Mouse (Mus musculus): ENCODE results near the gene Metrn. TPM values are rescaled to one million over a fixed set of nuclear protein-coding genes. Genes with fewer than 3 reads are reported as not detected.

Gene Metrn
- polyA plus RNA-seq, 1 experiment from 2014 or later, result 3.0 TPM

DNA sequence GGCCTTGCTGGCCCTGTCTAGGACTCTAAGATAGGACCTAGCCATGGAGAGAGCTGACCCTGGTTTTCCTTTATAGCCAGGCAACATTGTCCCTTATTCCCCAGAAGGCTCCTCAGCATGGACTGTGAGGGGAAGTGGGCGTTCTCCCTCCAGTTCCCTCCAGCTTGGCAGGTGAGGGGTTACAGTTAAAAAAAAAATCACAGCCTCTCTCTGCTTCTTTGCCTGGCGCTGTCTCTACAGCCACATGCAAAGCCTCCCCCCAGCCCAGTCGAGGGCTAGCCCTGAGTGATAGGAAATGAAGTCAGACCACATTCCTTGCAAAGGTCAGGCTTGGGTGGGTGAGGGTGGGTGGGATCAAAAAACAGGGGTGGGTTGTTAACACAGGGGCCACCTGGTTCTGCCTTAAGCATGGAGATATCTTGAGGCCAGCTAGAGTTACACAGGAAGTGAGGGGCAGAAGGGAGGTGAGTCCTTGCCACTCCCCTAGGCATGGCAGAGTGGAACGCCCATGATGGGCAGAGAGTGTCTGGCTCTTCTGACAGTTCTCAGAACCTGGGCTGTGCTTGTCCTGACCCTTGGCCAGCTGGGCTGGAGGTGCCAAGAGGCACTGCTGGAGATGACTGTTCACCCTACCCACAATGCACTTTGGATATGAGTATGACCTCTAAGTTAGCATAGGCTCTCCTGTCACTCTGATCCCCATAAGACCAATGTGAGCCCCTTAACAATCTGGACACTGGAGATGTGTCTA is 41.1 kb downstream of the Metrn start:
- Histone ChIP-seq H3K79me2 (ENCODE audit: inconsistent target) (no peaks in the 10 kb centered on the region), H3K36me3 (ENCODE audit: inconsistent target) (no peaks in the 10 kb centered on the region), H3K27ac (no peak overlapping the region), H3K4me3 (ENCODE audit: inconsistent target) (no peak overlapping the region)
- WGBS (ENCODE audit: missing documents), result 37% methylated on average over 4 of the region's 4 CpGs

DNA sequence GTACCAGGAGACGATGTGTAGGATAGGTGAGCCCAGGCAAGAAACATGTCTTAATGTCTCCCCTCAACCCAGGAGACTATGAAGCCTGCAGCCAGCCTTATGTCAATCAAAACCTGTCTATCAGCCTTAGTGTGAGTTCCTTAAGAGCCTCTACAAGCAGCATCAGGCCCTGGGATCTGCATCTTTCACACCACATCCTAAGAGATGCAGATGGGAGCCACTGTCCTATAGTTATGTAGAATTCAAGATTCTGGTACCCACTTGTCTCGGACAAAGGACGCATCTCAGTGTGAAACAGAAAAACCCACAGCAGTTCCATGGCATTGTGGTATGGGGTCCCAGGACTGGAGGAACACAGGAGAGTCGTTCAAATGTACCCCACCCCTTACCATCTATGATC is 41.9 kb downstream of the Metrn start:
- 78% methylated on average over 4 of the region's 4 CpGs for WGBS (ENCODE audit: missing documents)

DNA sequence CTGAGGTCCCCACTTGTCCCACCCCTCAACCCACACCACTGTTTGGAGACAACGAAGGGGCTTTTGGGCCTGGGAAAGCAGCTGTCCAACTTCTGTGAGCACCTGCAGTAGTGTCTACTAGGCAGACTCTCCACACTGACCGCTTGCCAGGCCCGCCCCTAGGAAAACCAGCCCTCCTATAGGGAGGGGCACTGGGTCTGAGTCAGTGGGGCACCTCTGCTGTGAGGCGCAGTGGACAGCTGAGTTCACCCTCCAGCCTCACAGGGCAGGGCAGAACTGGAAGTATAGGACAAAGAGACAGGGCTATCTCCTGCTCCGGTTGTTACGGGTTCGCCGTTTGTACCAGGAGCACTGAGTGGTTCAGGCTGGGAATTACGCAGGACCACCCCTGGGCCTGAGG is 42.7 kb downstream of the Metrn start, which contains the start of gene Msln:
Msln (minus strand) TSS at position 138 of the 400 bp plus-strand sequence.
- WGBS (ENCODE audit: missing documents), result 84% methylated on average over 9 of the region's 9 CpGs
- Histone ChIP-seq H3K79me2 (ENCODE audit: inconsistent target) (no peaks in the 10 kb centered on the region), H3K36me3 (ENCODE audit: inconsistent target) (no peaks in the 10 kb centered on the region), H3K4me3 (ENCODE audit: inconsistent target) (no peak within 1 kb of the TSS), H3K27ac (no peak within 1 kb of the TSS)

More for the DNA sequence above, 41.9 kb downstream of the Metrn start:
- H3K36me3 ChIP-seq (ENCODE audit: inconsistent target), result no peaks in the 10 kb centered on the region
- no peak overlapping the region for H3K27ac ChIP-seq
- H3K79me2 ChIP-seq (ENCODE audit: inconsistent target), result no peaks in the 10 kb centered on the region
- H3K4me3 ChIP-seq (ENCODE audit: inconsistent target), result no peak overlapping the region

DNA sequence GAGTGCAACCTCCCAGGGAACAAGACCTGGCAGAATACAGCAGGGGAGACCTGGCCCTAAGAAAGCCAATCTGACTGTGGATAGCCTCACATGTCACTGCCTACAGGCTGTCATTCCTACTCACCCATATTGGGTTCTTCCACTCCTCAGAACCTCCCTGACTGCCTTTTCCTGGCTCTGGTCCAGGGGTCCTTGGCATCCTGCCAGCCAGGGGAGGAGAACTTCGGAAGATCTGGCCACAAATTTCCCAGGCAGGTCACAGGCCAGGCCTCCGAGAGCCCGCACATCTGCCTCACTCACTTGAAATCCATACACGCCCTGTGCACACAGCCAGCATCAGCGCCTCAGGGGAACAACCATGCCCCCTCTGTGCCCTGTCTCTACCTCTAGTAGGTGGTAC is 45.5 kb downstream of the Metrn start:
- Histone ChIP-seq H3K36me3 (ENCODE audit: inconsistent target) (no peaks in the 10 kb centered on the region), H3K79me2 (ENCODE audit: inconsistent target) (no peaks in the 10 kb centered on the region), H3K27ac (no peak overlapping the region), H3K4me3 (ENCODE audit: inconsistent target) (no peak overlapping the region)
- 40% methylated on average over 5 of the region's 5 CpGs for WGBS (ENCODE audit: missing documents)

DNA sequence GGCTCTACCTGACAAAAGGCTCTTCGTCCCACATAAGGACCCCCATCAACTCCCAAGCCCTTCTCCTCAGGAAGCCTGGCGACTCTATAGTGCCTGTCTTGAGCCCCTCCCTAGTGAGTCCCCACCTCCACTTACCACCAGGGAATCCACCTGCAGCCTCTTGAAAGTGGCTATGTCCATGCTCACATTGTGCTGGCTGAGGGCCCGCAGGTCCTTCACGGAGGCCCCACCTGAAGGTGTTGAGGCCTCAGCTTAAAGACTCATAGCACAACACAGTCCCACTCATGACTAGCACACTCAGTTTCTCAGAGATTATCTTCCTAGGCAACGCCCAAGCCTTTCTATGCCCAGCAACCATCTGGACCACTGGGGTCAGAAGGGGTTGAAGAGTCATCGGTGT is 47.6 kb downstream of the Metrn start:
- Histone ChIP-seq H3K79me2 (ENCODE audit: inconsistent target) (no peaks in the 10 kb centered on the region), H3K4me3 (ENCODE audit: inconsistent target) (no peak overlapping the region), H3K36me3 (ENCODE audit: inconsistent target) (no peaks in the 10 kb centered on the region), H3K27ac (no peak overlapping the region)
- WGBS (ENCODE audit: missing documents), result 79% methylated on average over 6 of the region's 6 CpGs

DNA sequence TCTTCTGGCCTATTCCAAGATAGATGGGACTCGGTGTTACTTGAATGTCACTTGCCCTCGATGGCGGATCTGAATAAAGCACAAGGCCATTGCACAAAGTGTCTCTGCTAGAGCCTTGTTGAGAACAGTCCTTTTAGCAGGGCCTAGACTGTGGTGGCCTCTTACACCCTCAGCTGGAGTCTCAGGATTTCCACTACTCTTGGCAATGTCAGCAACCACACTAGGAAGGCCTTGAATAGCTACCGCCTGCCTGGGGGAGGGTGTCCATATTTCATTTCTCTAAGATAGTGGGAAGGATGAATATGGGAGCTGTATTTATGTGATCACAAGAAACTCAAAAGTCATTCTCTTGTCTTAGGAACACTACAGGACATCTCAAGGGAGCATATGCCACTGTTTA is 48.7 kb downstream of the Metrn start:
- Histone ChIP-seq H3K27ac (no peak overlapping the region), H3K79me2 (ENCODE audit: inconsistent target) (no peaks in the 10 kb centered on the region), H3K36me3 (ENCODE audit: inconsistent target) (no peaks in the 10 kb centered on the region), H3K4me3 (ENCODE audit: inconsistent target) (no peak overlapping the region)
- WGBS (ENCODE audit: missing documents), result 89% methylated on average over 4 of the region's 4 CpGs

DNA sequence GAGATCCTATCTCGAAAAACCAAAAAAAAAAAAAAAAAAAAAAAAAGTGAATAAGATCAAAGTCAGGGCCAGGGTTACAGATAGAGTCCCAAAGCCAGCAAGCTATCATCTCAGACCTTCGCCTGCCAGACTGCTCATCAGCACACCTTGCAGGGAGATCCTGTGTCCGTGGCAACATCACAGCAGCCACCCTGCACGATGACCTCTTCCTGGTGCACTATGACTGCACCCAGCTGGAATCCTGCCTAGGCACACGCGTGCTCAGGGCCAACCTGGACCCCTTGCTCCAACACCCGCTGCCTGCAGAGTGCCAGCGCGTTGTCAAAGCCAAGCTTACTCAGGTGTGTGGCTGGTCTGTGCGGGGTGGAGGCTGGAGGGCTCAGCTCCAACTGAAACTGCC is 52.6 kb downstream of the Metrn start:
- Histone ChIP-seq H3K4me3 (ENCODE audit: inconsistent target) (no peak overlapping the region), H3K36me3 (ENCODE audit: inconsistent target) (no peaks in the 10 kb centered on the region), H3K27ac (no peak overlapping the region), H3K79me2 (ENCODE audit: inconsistent target) (no peaks in the 10 kb centered on the region)
- 91% methylated on average over 9 of the region's 10 CpGs for WGBS (ENCODE audit: missing documents)

DNA sequence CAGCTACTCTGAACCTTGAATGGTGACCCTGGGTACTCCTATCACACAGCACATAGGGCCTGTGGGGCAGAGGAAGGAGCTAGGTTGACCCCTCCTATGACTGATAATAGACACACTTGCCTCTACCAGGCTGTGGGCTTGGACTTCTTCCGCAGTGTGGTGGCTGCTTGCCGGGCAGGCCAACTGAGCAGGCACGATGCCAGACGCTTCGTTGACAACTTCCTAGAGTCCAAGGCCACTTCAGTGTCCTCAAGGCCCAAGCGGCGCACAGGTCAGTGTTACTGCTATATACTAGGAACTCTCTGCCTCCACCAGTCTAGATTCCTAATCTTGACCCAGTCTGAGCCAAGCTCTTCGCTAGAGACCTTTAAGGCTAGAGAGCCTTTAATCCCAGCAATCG is 53.1 kb downstream of the Metrn start:
- WGBS (ENCODE audit: missing documents), result 95% methylated on average over 9 of the region's 9 CpGs
- H3K27ac ChIP-seq, result no peak overlapping the region
- H3K4me3 ChIP-seq (ENCODE audit: inconsistent target), result no peak overlapping the region
- H3K79me2 ChIP-seq (ENCODE audit: inconsistent target), result no peaks in the 10 kb centered on the region
- no peaks in the 10 kb centered on the region for H3K36me3 ChIP-seq (ENCODE audit: inconsistent target)

Other genes with a start within 250 kb of the Metrn start
- gene Sox8, start 226.4 kb downstream of the Metrn start, polyA plus RNA-seq (2018), result not detected in 3 replicates
- gene Lmf1, start 218.1 kb downstream of the Metrn start, polyA plus RNA-seq (2018), result 13.4 to 17.2 TPM (median 16.4 TPM) in 3 replicates
- not detected in 3 replicates for gene Gng13, start 80.0 kb downstream of the Metrn start, polyA plus RNA-seq (2018)
- 0.80 to 5.9 TPM (median 1.1 TPM) in 3 replicates for gene Chtf18, start 69.7 kb downstream of the Metrn start, polyA plus RNA-seq (2018)
- 5.9 to 11.6 TPM (median 7.3 TPM) in 3 replicates for gene Rpusd1, start 69.5 kb downstream of the Metrn start, polyA plus RNA-seq (2018)
- gene Mslnl, start 61.1 kb downstream of the Metrn start, polyA plus RNA-seq (2018), result not detected in 3 replicates
- gene Msln, start 42.8 kb downstream of the Metrn start, polyA plus RNA-seq (2018), result not detected in 3 replicates
- gene Narfl, start 23.4 kb downstream of the Metrn start, polyA plus RNA-seq (2018), result 19.4 to 20.9 TPM (median 19.5 TPM) in 3 replicates
- 10.9 to 28.1 TPM (median 26.5 TPM) in 3 replicates for gene Haghl, start 11.5 kb downstream of the Metrn start, polyA plus RNA-seq (2018)
- not detected in 3 replicates for gene Ccdc78, start 10.6 kb downstream of the Metrn start, polyA plus RNA-seq (2018)
- gene Fam173a, start 4.2 kb downstream of the Metrn start, polyA plus RNA-seq (2018), result 12.9 to 59.3 TPM (median 54.8 TPM) in 3 replicates
- gene AC134908.4, start 1.5 kb downstream of the Metrn start, polyA plus RNA-seq (2018), result not detected in 3 replicates
- gene Fbxl16, start 11.9 kb upstream of the Metrn start, polyA plus RNA-seq (2018), result 0.13 to 0.33 TPM (median 0.32 TPM) in 3 replicates
- gene Wdr24, start 26.5 kb upstream of the Metrn start, polyA plus RNA-seq (2018), result 8.8 to 13.8 TPM (median 9.0 TPM) in 3 replicates
- gene Jmjd8, start 31.7 kb upstream of the Metrn start, polyA plus RNA-seq (2018), result 15.2 to 28.3 TPM (median 18.9 TPM) in 3 replicates
- 74.2 to 109 TPM (median 78.5 TPM) in 3 replicates for gene Stub1, start 36.3 kb upstream of the Metrn start, polyA plus RNA-seq (2018)
- gene Rhbdl1, start 40.2 kb upstream of the Metrn start, polyA plus RNA-seq (2018), result 0.16 to 0.97 TPM in 2 of 3 replicates, not detected in the other
- gene Gm20683, start 44.6 kb upstream of the Metrn start, polyA plus RNA-seq (2018), result 0.09 to 1.1 TPM (median 0.43 TPM) in 3 replicates
- 20.6 to 24.8 TPM (median 22.4 TPM) in 3 replicates for gene Rhot2, start 47.7 kb upstream of the Metrn start, polyA plus RNA-seq (2018)
- 1.5 to 2.9 TPM (median 2.5 TPM) in 3 replicates for gene Wdr90, start 64.4 kb upstream of the Metrn start, polyA plus RNA-seq (2018)
- 5.6 to 15.2 TPM (median 7.1 TPM) in 3 replicates for gene Mcrip2, start 71.6 kb upstream of the Metrn start, polyA plus RNA-seq (2018)
- 3.3 to 5.5 TPM (median 5.2 TPM) in 3 replicates for gene Mettl26, start 77.9 kb upstream of the Metrn start, polyA plus RNA-seq (2018)
- 0.13 to 0.32 TPM (median 0.20 TPM) in 3 replicates for gene Wfikkn1, start 83.7 kb upstream of the Metrn start, polyA plus RNA-seq (2018)
- 13.7 to 21.8 TPM (median 16.8 TPM) in 3 replicates for gene Rab40c, start 122.6 kb upstream of the Metrn start, polyA plus RNA-seq (2018)
- 33.1 to 43.2 TPM (median 35.1 TPM) in 3 replicates for gene Pigq, start 147.8 kb upstream of the Metrn start, polyA plus RNA-seq (2018)
- not detected in 3 replicates for gene Nhlrc4, start 147.8 kb upstream of the Metrn start, polyA plus RNA-seq (2018)
- not detected in 3 replicates for gene A930017K11Rik, start 155.4 kb upstream of the Metrn start, polyA plus RNA-seq (2018)
- 5.2 to 13.5 TPM (median 5.9 TPM) in 3 replicates for gene Capn15, start 188.7 kb upstream of the Metrn start, polyA plus RNA-seq (2018)

All from macrophage (primary cell).